Mouse (Mus musculus) heart, postnatal 36 days (tissue): ENCODE data around the gene Emp2. TPM values are rescaled to one million over a fixed set of nuclear protein-coding genes. Genes with fewer than 3 reads are reported as not detected.

ENCODE experiments used
- DNase-seq, 2 experiments: peaks; one replicate each; pipeline ENCODE4 v3.0.0; 2021 to 2022
- intact Hi-C: fragments of 180-260 bp; cut with DNase I; formaldehyde crosslinking; loops from one replicate; pipeline ENCODE4 v1.15.1; 2025
- total RNA-seq, 2 experiments: library from RNA; stranded (reverse); gene quantifications; 2 replicates each; pipeline ENCODE4 v1.2.3; 2021

Emp2 gene
- total RNA-seq: 10 to 100 TPM; 42.0 to 49.2 TPM

GRCm38 (mm10) chr16:10313646-10314088 lies at the start of gene Emp2:
Gene Emp2, minus strand, starts transcription at chr16:10313968.
- intact Hi-C loops: no loop called here
- DNase-seq: peak; percentile 74 to 81

GRCm38 (mm10) chr16:10363061-10363460 lies 49.3 kb upstream of the Emp2 start:
- no peak for DNase-seq
- intact Hi-C loops: no loop called here

GRCm38 (mm10) chr16:10359241-10359640 lies 45.5 kb upstream of the Emp2 start:
- intact Hi-C loops: no loop called here
- DNase-seq: no peak

GRCm38 (mm10) chr16:10358010-10358934 lies 44.5 kb upstream of the Emp2 start:
- no peak for DNase-seq
- intact Hi-C loops: no loop called here

- intact Hi-C loops: no loop called here
- peak in 1 of 2 experiments; percentile 35 for DNase-seq
Measured at GRCm38 (mm10) chr16:10355004-10355403, 41.2 kb upstream of the Emp2 start.

GRCm38 (mm10) chr16:10351050-10351636 lies 37.4 kb upstream of the Emp2 start:
- no peak for DNase-seq
- intact Hi-C loops: no loop called here

- no peak for DNase-seq
- intact Hi-C loops: no loop called here
Measured at GRCm38 (mm10) chr16:10349876-10350275, 36.1 kb upstream of the Emp2 start.

GRCm38 (mm10) chr16:10349436-10349835 lies 35.7 kb upstream of the Emp2 start:
- intact Hi-C loops: no loop called here
- DNase-seq: peak; percentile 36 to 50

GRCm38 (mm10) chr16:10347551-10347950 lies 33.8 kb upstream of the Emp2 start:
- DNase-seq: peak; percentile 50 to 52
- intact Hi-C loops: no loop called here

- DNase-seq: no peak
- intact Hi-C loops: no loop called here
Measured at GRCm38 (mm10) chr16:10341110-10341509, 27.3 kb upstream of the Emp2 start.

- intact Hi-C loops: no loop called here
- no peak for DNase-seq
Measured at GRCm38 (mm10) chr16:10339930-10340329, 26.2 kb upstream of the Emp2 start.

- intact Hi-C loops: no loop called here
- DNase-seq: no peak
Measured at GRCm38 (mm10) chr16:10338601-10339000, 24.8 kb upstream of the Emp2 start.

- no peak for DNase-seq
- intact Hi-C loops: no loop called here
Measured at GRCm38 (mm10) chr16:10337422-10338197, 23.8 kb upstream of the Emp2 start.

GRCm38 (mm10) chr16:10336454-10337421 lies 23.0 kb upstream of the Emp2 start:
- intact Hi-C loops: no loop called here
- peak; percentile 24 to 28 for DNase-seq

- intact Hi-C loops: no loop called here
- no peak for DNase-seq
Measured at GRCm38 (mm10) chr16:10335953-10336352, 22.2 kb upstream of the Emp2 start.

GRCm38 (mm10) chr16:10332732-10333131 lies 19.0 kb upstream of the Emp2 start:
- intact Hi-C loops: no loop called here

GRCm38 (mm10) chr16:10330586-10331495 lies 17.1 kb upstream of the Emp2 start:
- no peak for DNase-seq
- intact Hi-C loops: no loop called here

More at GRCm38 (mm10) chr16:10332732-10333131, 19.0 kb upstream of the Emp2 start:
- DNase-seq: peak; percentile 19 to 38

GRCm38 (mm10) chr16:10327563-10328333 lies 14.0 kb upstream of the Emp2 start:
- intact Hi-C loops: loop anchor here (5.0 kb wide), 1 partner anchor 45 kb away; no protein-coding TSS in a partner anchor
- no peak for DNase-seq
